16 mouse cellular contexts compared by ENCODE assay signal in genomic region chr3:28145461-28145860, GRCm38 (mm10).
DNase-seq lines count a peak whose midpoint lies in the region; ATAC-seq lines count a peak whose summit lies in the region.
"Had no signal": no experiment of that assay in that cellular context is flagged by ENCODE, and none has a peak within 500 bp of the region (broad histone marks: within the 10 kb centered on the region; RNA-seq: fewer than 3 reads in every experiment).

No protein-coding gene starts in this region.

- 92% methylated on average over 3 of the region's 3 CpGs for WGBS in midbrain, embryonic 11.5 days
- 88% methylated on average over 3 of the region's 3 CpGs for WGBS in midbrain, embryonic 10.5 days
- 91% methylated on average over 3 of the region's 3 CpGs for WGBS in neural tube, embryonic 15.5 days

- H3K36me3 ChIP-seq in midbrain, embryonic 11.5 days (ENCODE audit: control insufficient read depth, insufficient read depth, low read length) = no peaks in the 10 kb centered on the region
- no peaks in the 10 kb centered on the region for H3K36me3 ChIP-seq in midbrain, embryonic 10.5 days
- H3K36me3 ChIP-seq in neural tube, embryonic 15.5 days = no peaks in the 10 kb centered on the region
- H3K36me3 ChIP-seq: embryonic facial prominence, embryonic 10.5 days; embryonic facial prominence, embryonic 12.5 days; forebrain, embryonic 15.5 days had no signal

- no peak overlapping the region for H3K9ac ChIP-seq in midbrain, embryonic 11.5 days (ENCODE audit: low read length)
- H3K9ac ChIP-seq in neural tube, embryonic 15.5 days (replicated peaks) = no peak overlapping the region
- H3K9ac ChIP-seq: embryonic facial prominence, embryonic 12.5 days; forebrain, embryonic 13.5 days; forebrain, embryonic 15.5 days; forebrain, postnatal 0 days had no signal

- no peaks in the 10 kb centered on the region for H3K9me3 ChIP-seq in midbrain, embryonic 11.5 days (ENCODE audit: control insufficient read depth, low read length)
- H3K9me3 ChIP-seq in midbrain, embryonic 10.5 days (replicated peaks) = no peaks in the 10 kb centered on the region
- no peaks in the 10 kb centered on the region for H3K9me3 ChIP-seq in neural tube, embryonic 15.5 days (replicated peaks)
- H3K9me3 ChIP-seq: embryonic facial prominence, embryonic 10.5 days; embryonic facial prominence, embryonic 12.5 days; forebrain, embryonic 13.5 days; forebrain, embryonic 15.5 days had no signal

- DNase-seq in heart, adult 11 months = peak; percentile 53
- no peak for DNase-seq in heart, postnatal 14 days
- peak; percentile 64 for DNase-seq in midbrain, embryonic 11.5 days (ENCODE audit: low spot score, missing footprints)
- no peak for DNase-seq in midbrain, embryonic 10.5 days (ENCODE audit: low spot score)
- DNase-seq: adrenal gland, postnatal 25 days; cerebellum, adult 11-12 months; cerebellum, adult 2 months; cerebellum, adult 9-10 months; cerebellum, postnatal 10 days; cerebellum, postnatal 25 days; forebrain, postnatal 0 days had no signal

- H3K27ac ChIP-seq in midbrain, embryonic 11.5 days (ENCODE audit: low read depth, low read length) = no peak overlapping the region
- no peak overlapping the region for H3K27ac ChIP-seq in midbrain, embryonic 10.5 days (replicated peaks)
- H3K27ac ChIP-seq in neural tube, embryonic 15.5 days (replicated peaks) = no peak overlapping the region
- H3K27ac ChIP-seq: embryonic facial prominence, embryonic 10.5 days; embryonic facial prominence, embryonic 12.5 days; forebrain, embryonic 13.5 days; forebrain, embryonic 15.5 days had no signal

- no peaks in the 10 kb centered on the region for H3K27me3 ChIP-seq in midbrain, embryonic 11.5 days (ENCODE audit: control insufficient read depth, insufficient read depth, low read length)
- H3K27me3 ChIP-seq in midbrain, embryonic 10.5 days (ENCODE audit: low read depth, poor library complexity, severe bottlenecking) = no peaks in the 10 kb centered on the region
- H3K27me3 ChIP-seq in neural tube, embryonic 15.5 days (replicated peaks) = no peaks in the 10 kb centered on the region
- H3K27me3 ChIP-seq: embryonic facial prominence, embryonic 12.5 days; forebrain, embryonic 13.5 days; forebrain, embryonic 15.5 days had no signal

- H3K4me2 ChIP-seq in midbrain, embryonic 11.5 days = no peak overlapping the region
- H3K4me2 ChIP-seq in neural tube, embryonic 15.5 days = no peak overlapping the region
- H3K4me2 ChIP-seq: embryonic facial prominence, embryonic 12.5 days; forebrain, embryonic 13.5 days; forebrain, embryonic 15.5 days had no signal

- no peak overlapping the region for H3K4me3 ChIP-seq in midbrain, embryonic 11.5 days (ENCODE audit: low read depth, low read length)
- H3K4me3 ChIP-seq in midbrain, embryonic 10.5 days = no peak overlapping the region
- H3K4me3 ChIP-seq in neural tube, embryonic 15.5 days (replicated peaks) = no peak overlapping the region
- H3K4me3 ChIP-seq: embryonic facial prominence, embryonic 10.5 days; embryonic facial prominence, embryonic 12.5 days; forebrain, embryonic 13.5 days; forebrain, embryonic 15.5 days had no signal

- H3K4me1 ChIP-seq in midbrain, embryonic 11.5 days (ENCODE audit: control insufficient read depth, insufficient read depth, low read length) = no peaks in the 10 kb centered on the region
- H3K4me1 ChIP-seq in midbrain, embryonic 10.5 days = no peaks in the 10 kb centered on the region
- no peaks in the 10 kb centered on the region for H3K4me1 ChIP-seq in neural tube, embryonic 15.5 days
- H3K4me1 ChIP-seq: embryonic facial prominence, embryonic 10.5 days; embryonic facial prominence, embryonic 12.5 days; forebrain, embryonic 13.5 days; forebrain, embryonic 15.5 days had no signal

- ATAC-seq in midbrain, embryonic 11.5 days (ENCODE audit: low FRiP score) = no peak
- ATAC-seq in neural tube, embryonic 15.5 days (ENCODE audit: low FRiP score) = no peak
- ATAC-seq: forebrain, embryonic 13.5 days; forebrain, embryonic 15.5 days; forebrain, postnatal 0 days had no signal

- intact Hi-C loops in heart, postnatal 14 days (cut with DNase I) = no loop called here

Comparison
In these comparisons a context has a peak if more than half of its experiments do, and no peak if none do; other contexts are left out.
1. DNase-seq: peak in heart, adult 11 months (single experiment) and midbrain, embryonic 11.5 days (single experiment); none in heart, postnatal 14 days (0 of 2) and midbrain, embryonic 10.5 days (single experiment).